ENCODE assay signal across 13 mouse cellular contexts in genomic region chr5:20334549-20334948, GRCm38 (mm10).
"Had no signal": no experiment of that assay in that cellular context is flagged by ENCODE, and none has a peak within 500 bp of the region (broad histone marks: within the 10 kb centered on the region; RNA-seq: fewer than 3 reads in every experiment).

No protein-coding gene starts in this region.

- DNase-seq: kidney, adult 18-20 months; kidney, postnatal 10 days; kidney, postnatal 4 days; liver; liver, embryonic 13.5 days; liver, postnatal 0 days; right cerebral cortex, adult 18-20 months; thymus, adult 18-20 months; thymus, postnatal 14 days had no signal

- H3K4me3 ChIP-seq: intestine, embryonic 15.5 days; limb, embryonic 12.5 days; liver, embryonic 13.5 days; midbrain, embryonic 13.5 days had no signal

- H3K36me3 ChIP-seq: intestine, embryonic 15.5 days; limb, embryonic 12.5 days; liver, embryonic 13.5 days; midbrain, embryonic 13.5 days had no signal

- H3K4me1 ChIP-seq: intestine, embryonic 15.5 days; limb, embryonic 12.5 days; liver, embryonic 13.5 days; midbrain, embryonic 13.5 days had no signal

- H3K27me3 ChIP-seq: intestine, embryonic 15.5 days; limb, embryonic 12.5 days; liver, embryonic 13.5 days; midbrain, embryonic 13.5 days had no signal

- ATAC-seq: intestine, embryonic 15.5 days; liver, postnatal 0 days; midbrain, embryonic 13.5 days had no signal

- H3K27ac ChIP-seq: intestine, embryonic 15.5 days; limb, embryonic 12.5 days; liver, embryonic 13.5 days; midbrain, embryonic 13.5 days; stomach, postnatal 0 days had no signal

- H3K9me3 ChIP-seq: intestine, embryonic 15.5 days; limb, embryonic 12.5 days; liver, embryonic 13.5 days; midbrain, embryonic 13.5 days had no signal
